Mouse (Mus musculus) lung, postnatal 0 days (tissue): ENCODE data around the gene Gm49368. TPM values are rescaled to one million over a fixed set of nuclear protein-coding genes. Genes with fewer than 3 reads are reported as not detected.

Experiments used
- ATAC-seq: fragments of 200-750 bp; cut with Nextera tagmentation; 2 replicates; pipeline ENCODE4 v1.8.0; 2017; ENCODE audit warnings: moderate library complexity
- DNase-seq: peaks from one replicate; pipeline ENCODE4 v3.0.0-alpha.2; 2016; ENCODE audit warnings: low spot score
- H3K27ac ChIP-seq: fragments of 300-500 bp; sonication (generic); 2 replicates; pipeline ENCODE4 v1.5.1; 2014; ENCODE audit warnings: antibody characterized with exemption, mild to moderate bottlenecking, low read length, mixed read lengths
- H3K27me3 ChIP-seq: fragments of 300-500 bp; sonication (generic); replicated peaks from 2 replicates; pipeline ENCODE4 v1.6.1; 2014; ENCODE audit warnings: low read length, mixed read lengths; ENCODE audit not compliant: insufficient read depth
- H3K36me3 ChIP-seq: fragments of 300-500 bp; sonication (generic); 2 replicates; pipeline ENCODE4 v1.6.1; 2014; ENCODE audit warnings: low read length, mixed read lengths; ENCODE audit not compliant: insufficient read depth
- H3K4me1 ChIP-seq: fragments of 300-500 bp; sonication (generic); 2 replicates; pipeline ENCODE4 v1.6.1; 2014; ENCODE audit warnings: antibody characterized with exemption, low read depth, low read length, mixed read lengths; ENCODE audit not compliant: insufficient read depth
- H3K4me2 ChIP-seq: fragments of 300-500 bp; sonication (generic); replicated peaks from 2 replicates; pipeline ENCODE4 v1.6.1; 2014; ENCODE audit warnings: low read depth, mild to moderate bottlenecking, low read length, moderate library complexity, mixed read lengths
- H3K4me3 ChIP-seq: fragments of 300-500 bp; sonication (generic); 2 replicates; pipeline ENCODE4 v1.5.1; 2014; ENCODE audit warnings: low read depth, low read length
- H3K9ac ChIP-seq: fragments of 300-500 bp; sonication (generic); replicated peaks from 2 replicates; pipeline ENCODE4 v1.6.1; 2014; ENCODE audit warnings: low read depth, mild to moderate bottlenecking
- H3K9me3 ChIP-seq: fragments of 300-500 bp; sonication (generic); 2 replicates; pipeline ENCODE4 v1.6.1; 2016; ENCODE audit warnings: low read length, mixed read lengths
- CTCF ChIP-seq: IDR thresholded peaks from 2 replicates; pipeline ENCODE4 v1.5.1; 2016; ENCODE audit warnings: antibody characterized with exemption, mild to moderate bottlenecking
- EP300 ChIP-seq: IDR thresholded peaks from 2 replicates; pipeline ENCODE4 v1.6.1; 2016; ENCODE audit warnings: antibody characterized with exemption, mild to moderate bottlenecking, control low read depth
- WGBS: fragments of 180-500 bp; shearing (Covaris S2); extraction: QIAGEN DNeasy Blood & Tissue Kit; methylation state at CpG from one replicate; pipeline ENCODE4 v1.1.7; 2014; 5-methylcytosine and 5-hydroxymethylcytosine counted together
- polyA plus RNA-seq: library from polyadenylated mRNA; unstranded; fragments of >200 nt; fragmentation: Nextera tagmentation; extraction: Ambion mirVana; gene quantifications from 2 replicates; pipeline ENCODE4 v1.2.1, GENCODE M21; 2015

The Gm49368 gene
- polyA plus RNA-seq, 1 experiment from 2014 or later = not detected

GRCm38 (mm10) chr7:128114371-128115105 is 52.1 kb downstream of the Gm49368 start:
- H3K4me1 ChIP-seq = no peaks in the 10 kb centered on the region
- no peak overlapping the region for H3K27ac ChIP-seq
- TF ChIP-seq EP300 (no peak), CTCF (no peak)
- ATAC-seq = no peak
- no peak overlapping the region for H3K9ac ChIP-seq
- no peaks in the 10 kb centered on the region for H3K36me3 ChIP-seq
- DNase-seq = no peak
- H3K9me3 ChIP-seq = no peaks in the 10 kb centered on the region
- H3K27me3 ChIP-seq = no peaks in the 10 kb centered on the region
- no peak overlapping the region for H3K4me2 ChIP-seq
- WGBS = 91% methylated on average over 11 of the region's 11 CpGs
- H3K4me3 ChIP-seq = no peak overlapping the region

GRCm38 (mm10) chr7:128115211-128115958 is 52.9 kb downstream of the Gm49368 start:
- no peak for DNase-seq
- WGBS = 64% methylated on average over 5 of the region's 5 CpGs
- Histone ChIP-seq H3K4me1 (no peaks in the 10 kb centered on the region), H3K4me2 (no peak overlapping the region), H3K27ac (no peak overlapping the region), H3K9me3 (no peaks in the 10 kb centered on the region), H3K9ac (no peak overlapping the region), H3K36me3 (no peaks in the 10 kb centered on the region), H3K27me3 (no peaks in the 10 kb centered on the region), H3K4me3 (no peak overlapping the region)
- no peak for TF ChIP-seq EP300
- TF ChIP-seq CTCF = no peak
- no peak for ATAC-seq

- 81% methylated on average over 3 of the region's 5 CpGs for WGBS
- H3K27me3 ChIP-seq = no peaks in the 10 kb centered on the region
- DNase-seq = no peak
- H3K36me3 ChIP-seq = no peaks in the 10 kb centered on the region
- H3K9me3 ChIP-seq = no peaks in the 10 kb centered on the region
- TF ChIP-seq CTCF (no peak), EP300 (no peak)
- H3K4me1 ChIP-seq = no peaks in the 10 kb centered on the region
- H3K4me2 ChIP-seq = no peak overlapping the region
- no peak overlapping the region for H3K4me3 ChIP-seq
- no peak for ATAC-seq
- no peak overlapping the region for H3K27ac ChIP-seq
- H3K9ac ChIP-seq = no peak overlapping the region
Observed at GRCm38 (mm10) chr7:128116396-128116795, 53.9 kb downstream of the Gm49368 start.

- Histone ChIP-seq H3K9me3 (no peaks in the 10 kb centered on the region), H3K9ac (no peak overlapping the region), H3K4me2 (no peak overlapping the region), H3K4me3 (no peak overlapping the region), H3K27me3 (no peaks in the 10 kb centered on the region), H3K27ac (no peak overlapping the region), H3K4me1 (no peaks in the 10 kb centered on the region), H3K36me3 (no peaks in the 10 kb centered on the region)
- 75% methylated on average over 6 of the region's 6 CpGs for WGBS
- no peak for DNase-seq
- ATAC-seq = no peak
- TF ChIP-seq EP300 (no peak), CTCF (no peak)
Observed at GRCm38 (mm10) chr7:128119726-128120490, 57.4 kb downstream of the Gm49368 start.

GRCm38 (mm10) chr7:128128741-128129720 is 66.5 kb downstream of the Gm49368 start, which contains the start of gene Itgax:
Itgax (plus strand) TSS chr7:128129547.
- peak; percentile 26; the same call in 1 of the 2 replicates for ATAC-seq
- H3K4me1 ChIP-seq = no peaks in the 10 kb centered on the region
- no peaks in the 10 kb centered on the region for H3K27me3 ChIP-seq
- H3K4me2 ChIP-seq = no peak within 1 kb of the TSS
- TF ChIP-seq CTCF (no peak), EP300 (no peak)
- no peak within 1 kb of the TSS for H3K9ac ChIP-seq
- H3K27ac ChIP-seq = no peak within 1 kb of the TSS
- WGBS = 42% methylated on average over 8 of the region's 8 CpGs
- H3K36me3 ChIP-seq = no peaks in the 10 kb centered on the region
- DNase-seq = no peak
- no peak within 1 kb of the TSS for H3K4me3 ChIP-seq
- no peaks in the 10 kb centered on the region for H3K9me3 ChIP-seq
